Mouse (Mus musculus) hindbrain, postnatal 0 days (tissue): ENCODE results near the gene Sprr2d. TPM values are rescaled to one million over a fixed set of nuclear protein-coding genes. Genes with fewer than 3 reads are reported as not detected.

Experiments used
- ATAC-seq: fragments of 200-750 bp; cut with Nextera tagmentation; 2 replicates; pipeline ENCODE4 v1.8.0; 2017; ENCODE audit warnings: mild to moderate bottlenecking, moderate TSS enrichment, moderate library complexity
- DNase-seq: peaks from one replicate; pipeline ENCODE4 v3.0.0-alpha.2; 2015; ENCODE audit warnings: low spot score
- H3K27ac ChIP-seq: fragments of 300-500 bp; sonication (generic); 2 replicates; pipeline ENCODE4 v1.5.1; 2014; ENCODE audit warnings: mild to moderate bottlenecking
- H3K27me3 ChIP-seq: fragments of 300-500 bp; sonication (generic); 2 replicates; pipeline ENCODE4 v1.6.1; 2014; ENCODE audit warnings: low read length, mixed read lengths; ENCODE audit not compliant: insufficient read depth
- H3K36me3 ChIP-seq: fragments of 300-500 bp; sonication (generic); 2 replicates; pipeline ENCODE4 v1.6.1; 2014; ENCODE audit warnings: low read length, mixed read lengths; ENCODE audit not compliant: insufficient read depth
- H3K4me1 ChIP-seq: fragments of 300-500 bp; sonication (generic); 2 replicates; pipeline ENCODE4 v1.6.1; 2014; ENCODE audit warnings: antibody characterized with exemption, low read length, mixed read lengths; ENCODE audit not compliant: insufficient read depth
- H3K4me2 ChIP-seq: fragments of 300-500 bp; sonication (generic); 2 replicates; pipeline ENCODE4 v1.6.1; 2014; ENCODE audit warnings: low read depth, mild to moderate bottlenecking, low read length, moderate library complexity, mixed read lengths
- H3K4me3 ChIP-seq: fragments of 300-500 bp; sonication (generic); 2 replicates; pipeline ENCODE4 v1.5.1; 2014; ENCODE audit warnings: low read length
- H3K9ac ChIP-seq: fragments of 300-500 bp; sonication (generic); replicated peaks from 2 replicates; pipeline ENCODE4 v1.6.1; 2014; ENCODE audit warnings: mild to moderate bottlenecking, low read length, moderate library complexity, mixed read lengths
- H3K9me3 ChIP-seq: fragments of 300-500 bp; sonication (generic); 2 replicates; pipeline ENCODE4 v1.6.1; 2016; ENCODE audit warnings: low read length, mixed read lengths
- CTCF ChIP-seq: IDR thresholded peaks from 2 replicates; pipeline ENCODE4 v1.5.1; 2016; ENCODE audit warnings: antibody characterized with exemption, control low read depth, low read depth
- WGBS: fragments of 180-500 bp; shearing (Covaris S2); extraction: QIAGEN DNeasy Blood & Tissue Kit; methylation state at CpG from one replicate; pipeline ENCODE4 v1.1.7; 2014; 5-methylcytosine and 5-hydroxymethylcytosine counted together
- polyA plus RNA-seq: library from polyadenylated mRNA; unstranded; fragments of >200 nt; fragmentation: Nextera tagmentation; extraction: Ambion mirVana; gene quantifications from 2 replicates; pipeline ENCODE4 v1.2.1, GENCODE M21; 2015
- total RNA-seq: library from RNA; depleted of rRNA; stranded (reverse); fragments of >200 nt; gene quantifications from 2 replicates; pipeline ENCODE4 v1.2.3, GENCODE M21; 2014; rRNA removed

Gene Sprr2d
- total and polyA plus RNA-seq, 2 experiments from 2014 or later, result not detected

DNA sequence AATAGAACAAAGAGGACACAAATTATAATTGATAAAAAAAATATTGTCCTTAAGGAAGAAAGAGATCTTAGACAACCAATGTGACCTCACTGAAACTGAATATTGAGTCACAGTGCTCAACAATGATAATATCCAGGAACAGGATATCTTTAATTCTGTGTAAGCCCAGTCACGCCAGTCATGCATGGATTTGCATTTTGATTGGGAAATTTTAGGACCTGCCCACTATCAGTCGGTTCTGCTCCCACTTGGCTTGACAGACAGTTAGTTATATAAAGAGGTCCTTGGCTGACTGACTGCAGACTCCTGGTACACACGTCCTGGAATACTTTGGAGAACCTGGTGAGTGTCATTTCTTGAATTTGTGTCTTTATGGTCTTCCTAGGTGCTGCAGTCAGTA is 25.9 kb downstream of the Sprr2d start, which contains the start of gene Sprr2f:
Gene Sprr2f (plus strand): TSS at position 301 of the 400 bp plus-strand sequence.
- H3K9me3 ChIP-seq, result no peaks in the 10 kb centered on the region
- ATAC-seq (no peak), DNase-seq (no peak)
- TF ChIP-seq CTCF, result no peak
- no peaks in the 10 kb centered on the region for H3K36me3 ChIP-seq
- no peak within 1 kb of the TSS for H3K9ac ChIP-seq
- no peak within 1 kb of the TSS for H3K27ac ChIP-seq
- no peaks in the 10 kb centered on the region for H3K4me1 ChIP-seq
- no peak within 1 kb of the TSS for H3K4me2 ChIP-seq
- no peaks in the 10 kb centered on the region for H3K27me3 ChIP-seq
- H3K4me3 ChIP-seq, result no peak within 1 kb of the TSS
- 64% methylated on average over 3 of the region's 3 CpGs for WGBS

DNA sequence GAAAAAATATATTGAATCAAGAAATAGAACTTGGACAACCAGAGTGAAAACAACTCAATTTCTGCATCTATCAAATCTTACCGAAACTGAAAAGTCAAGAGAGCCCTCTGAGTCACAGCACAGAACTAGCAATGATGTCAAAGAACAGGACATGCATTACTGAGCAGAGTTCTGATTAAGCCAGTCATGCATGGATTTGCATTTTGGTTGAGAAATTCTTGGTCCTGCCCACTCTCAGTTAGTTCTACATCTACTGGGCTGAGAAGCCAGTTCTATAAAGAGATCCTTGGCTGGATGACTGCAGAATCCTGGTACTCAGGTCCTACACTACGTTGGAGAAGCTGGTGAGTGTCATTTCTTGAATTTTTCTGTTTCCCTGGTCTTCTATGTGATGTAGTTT is 34.7 kb downstream of the Sprr2d start:
- Histone ChIP-seq H3K36me3 (no peaks in the 10 kb centered on the region), H3K4me3 (no peak overlapping the region), H3K27ac (no peak overlapping the region), H3K27me3 (no peaks in the 10 kb centered on the region), H3K9ac (no peak overlapping the region), H3K9me3 (no peaks in the 10 kb centered on the region), H3K4me2 (no peak overlapping the region), H3K4me1 (no peaks in the 10 kb centered on the region)
- no peak for ATAC-seq
- DNase-seq, result no peak
- no peak for TF ChIP-seq CTCF
- WGBS, result 72% methylated on average over 2 of the region's 2 CpGs

DNA sequence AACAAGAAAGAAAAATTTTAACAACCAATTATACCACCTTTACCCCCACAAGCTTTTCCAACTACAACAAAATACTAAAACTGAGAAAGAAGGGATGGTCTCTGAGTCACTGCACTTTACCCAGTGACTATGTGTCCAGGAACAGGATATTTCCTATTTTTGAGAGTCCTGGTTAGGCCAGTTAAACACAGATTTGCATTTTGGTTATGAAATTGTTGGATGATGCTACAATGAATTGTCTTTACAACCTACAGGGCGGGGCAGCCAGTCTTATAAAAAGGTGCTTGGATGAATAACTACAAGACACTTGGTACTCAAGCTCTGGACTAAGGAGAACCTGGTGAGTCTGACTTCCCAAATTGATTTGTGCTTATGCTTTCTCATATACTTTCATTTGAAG is 46.4 kb downstream of the Sprr2d start, which contains the start of gene Sprr2h:
Gene Sprr2h (plus strand): TSS at position 301 of the 400 bp plus-strand sequence.
- H3K36me3 ChIP-seq, result no peaks in the 10 kb centered on the region
- 85% methylated on average over 1 of the region's 1 CpGs for WGBS
- no peaks in the 10 kb centered on the region for H3K4me1 ChIP-seq
- H3K27ac ChIP-seq, result no peak within 1 kb of the TSS
- H3K4me3 ChIP-seq, result no peak within 1 kb of the TSS
- no peak for TF ChIP-seq CTCF
- DNase-seq (no peak), ATAC-seq (no peak)
- no peaks in the 10 kb centered on the region for H3K27me3 ChIP-seq
- H3K9me3 ChIP-seq, result no peaks in the 10 kb centered on the region
- H3K9ac ChIP-seq, result no peak within 1 kb of the TSS
- no peak within 1 kb of the TSS for H3K4me2 ChIP-seq

Other genes with a start within 250 kb of the Sprr2d start
- gene Prr9, start 215.2 kb upstream of the Sprr2d start, total RNA-seq, result 0.21 TPM in 1 of 2 replicates, not detected in the other
- not detected in 2 replicates for gene Prr9, start 215.2 kb upstream of the Sprr2d start, polyA plus RNA-seq
- gene Lelp1, start 196.4 kb upstream of the Sprr2d start, total RNA-seq, result not detected in 2 replicates
- not detected in 2 replicates for gene Lelp1, start 196.4 kb upstream of the Sprr2d start, polyA plus RNA-seq
- gene Sprr2a1, start 123.3 kb upstream of the Sprr2d start, total RNA-seq, result not detected in 2 replicates
- gene Sprr2a1, start 123.3 kb upstream of the Sprr2d start, polyA plus RNA-seq, result not detected in 2 replicates
- not detected in 2 replicates for gene Sprr2a2, start 123.2 kb upstream of the Sprr2d start, total RNA-seq
- not detected in 2 replicates for gene Sprr2a2, start 123.2 kb upstream of the Sprr2d start, polyA plus RNA-seq
- not detected in 2 replicates for gene Sprr2a3, start 53.7 kb upstream of the Sprr2d start, total RNA-seq
- not detected in 2 replicates for gene Sprr2a3, start 53.7 kb upstream of the Sprr2d start, polyA plus RNA-seq
- not detected in 2 replicates for gene Sprr2b, start 22.5 kb upstream of the Sprr2d start, total RNA-seq
- 0.24 and 0.44 TPM in 2 replicates for gene Sprr2b, start 22.5 kb upstream of the Sprr2d start, polyA plus RNA-seq
- gene Sprr2e, start 13.0 kb downstream of the Sprr2d start, total RNA-seq, result not detected in 2 replicates
- not detected in 2 replicates for gene Sprr2e, start 13.0 kb downstream of the Sprr2d start, polyA plus RNA-seq
- not detected in 2 replicates for gene Sprr2f, start 26.0 kb downstream of the Sprr2d start, total RNA-seq
- gene Sprr2f, start 26.0 kb downstream of the Sprr2d start, polyA plus RNA-seq, result not detected in 2 replicates
- not detected in 2 replicates for gene Sprr2h, start 46.5 kb downstream of the Sprr2d start, total RNA-seq
- not detected in 2 replicates for gene Sprr2h, start 46.5 kb downstream of the Sprr2d start, polyA plus RNA-seq
- not detected in 2 replicates for gene Sprr2i, start 68.9 kb downstream of the Sprr2d start, total RNA-seq
- not detected in 2 replicates for gene Sprr2i, start 68.9 kb downstream of the Sprr2d start, polyA plus RNA-seq
- not detected in 2 replicates for gene Sprr2j-ps, start 78.9 kb downstream of the Sprr2d start, total RNA-seq
- not detected in 2 replicates for gene Sprr2j-ps, start 78.9 kb downstream of the Sprr2d start, polyA plus RNA-seq
- gene Gm9774, start 90.3 kb downstream of the Sprr2d start, total RNA-seq, result 2.5 and 3.7 TPM in 2 replicates
- gene Gm9774, start 90.3 kb downstream of the Sprr2d start, polyA plus RNA-seq, result 9.4 and 9.6 TPM in 2 replicates
- gene Sprr2k, start 93.4 kb downstream of the Sprr2d start, total RNA-seq, result not detected in 2 replicates
- not detected in 2 replicates for gene Sprr2k, start 93.4 kb downstream of the Sprr2d start, polyA plus RNA-seq
- gene Sprr1b, start 99.6 kb downstream of the Sprr2d start, total RNA-seq, result not detected in 2 replicates
- gene Sprr1b, start 99.6 kb downstream of the Sprr2d start, polyA plus RNA-seq, result 0.18 TPM in 1 of 2 replicates, not detected in the other
- not detected in 2 replicates for gene Sprr3, start 119.6 kb downstream of the Sprr2d start, total RNA-seq
- not detected in 2 replicates for gene Sprr3, start 119.6 kb downstream of the Sprr2d start, polyA plus RNA-seq
- not detected in 2 replicates for gene Sprr1a, start 146.8 kb downstream of the Sprr2d start, total RNA-seq
- 0.23 and 0.25 TPM in 2 replicates for gene Sprr1a, start 146.8 kb downstream of the Sprr2d start, polyA plus RNA-seq
- gene Sprr4, start 161.4 kb downstream of the Sprr2d start, total RNA-seq, result not detected in 2 replicates
- not detected in 2 replicates for gene Sprr4, start 161.4 kb downstream of the Sprr2d start, polyA plus RNA-seq
- not detected in 2 replicates for gene 2310046K23Rik, start 195.4 kb downstream of the Sprr2d start, total RNA-seq
- gene 2310046K23Rik, start 195.4 kb downstream of the Sprr2d start, polyA plus RNA-seq, result not detected in 2 replicates
- gene Ivl, start 234.6 kb downstream of the Sprr2d start, total RNA-seq, result not detected in 2 replicates
- not detected in 2 replicates for gene Ivl, start 234.6 kb downstream of the Sprr2d start, polyA plus RNA-seq
- gene Smcp, start 249.9 kb downstream of the Sprr2d start, total RNA-seq, result not detected in 2 replicates
- gene Smcp, start 249.9 kb downstream of the Sprr2d start, polyA plus RNA-seq, result not detected in 2 replicates